Mouse (Mus musculus) brown adipose tissue, adult 24 weeks (tissue): ENCODE measurements at regions not wholly inside any gene's neighbourhood (a gene's known extent, or its start where the extent isn't known, plus 50 kb on each side); places are given as distances from the start of the nearest gene placed in this dataset.

Experiments
- H3K27ac ChIP-seq: fragments of 200-500 bp; replicated peaks from 2 replicates; pipeline ENCODE4 v1.5.1; 2012; ENCODE audit warnings: low read depth, mild to moderate bottlenecking, low read length
- H3K4me1 ChIP-seq: fragments of 200-500 bp; 2 replicates; pipeline ENCODE4 v1.6.1; 2012; ENCODE audit warnings: low read length, mixed read lengths; ENCODE audit not compliant: control insufficient read depth, insufficient read depth, insufficient read length
- H3K4me3 ChIP-seq: fragments of 200-500 bp; 2 replicates; pipeline ENCODE4 v1.5.1; 2012; ENCODE audit warnings: low read depth, mild to moderate bottlenecking, low read length, moderate library complexity; ENCODE audit not compliant: insufficient read depth

DNA sequence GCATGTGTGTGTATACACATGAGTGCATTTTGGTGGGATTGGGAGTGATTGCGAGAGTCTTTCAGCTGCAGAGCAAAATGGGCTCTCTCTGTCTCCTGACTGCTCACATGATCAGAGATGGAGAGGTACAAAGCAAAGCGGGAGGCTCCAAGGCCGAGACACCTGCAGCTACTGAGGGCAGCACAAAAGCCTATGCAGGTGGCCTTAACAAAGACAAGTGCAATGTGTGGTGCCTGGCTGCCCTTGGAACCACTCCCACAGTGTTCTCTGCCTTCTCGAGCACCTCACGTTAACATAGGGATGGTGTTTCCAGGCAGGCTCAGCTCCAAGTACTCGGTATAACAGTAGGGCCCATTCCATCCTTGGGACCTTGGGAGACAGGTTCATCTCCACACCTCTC lies 539.3 kb downstream of the Med13l start:
- Histone ChIP-seq H3K4me1 (peaks cover 3% of the 10 kb centered on the region; the same call in 1 of the 2 replicates), H3K27ac (no peak overlapping the region), H3K4me3 (no peak overlapping the region)

DNA sequence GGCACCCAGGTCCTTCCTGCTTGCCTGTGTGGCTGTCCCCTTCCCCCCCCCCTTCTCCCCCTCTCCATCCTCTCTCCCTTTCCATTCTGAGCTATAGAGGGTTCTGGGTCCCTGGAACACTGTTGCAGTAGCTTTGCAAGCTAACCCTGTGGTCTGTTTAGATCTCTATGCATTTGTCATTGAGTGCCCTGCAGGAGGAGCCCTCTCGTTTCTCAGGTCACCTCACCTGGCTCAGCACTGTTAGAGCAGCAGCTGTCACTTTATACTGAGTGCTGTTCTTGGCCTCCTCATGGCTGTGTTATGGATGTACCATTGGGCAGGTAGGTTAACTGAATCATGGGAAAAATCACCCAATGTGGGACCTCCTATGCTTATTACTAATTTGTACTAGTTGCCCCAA lies 543.0 kb downstream of the Med13l start:
- H3K4me3 ChIP-seq, result no peak overlapping the region
- no peak overlapping the region for H3K27ac ChIP-seq
- no peaks in the 10 kb centered on the region for H3K4me1 ChIP-seq

DNA sequence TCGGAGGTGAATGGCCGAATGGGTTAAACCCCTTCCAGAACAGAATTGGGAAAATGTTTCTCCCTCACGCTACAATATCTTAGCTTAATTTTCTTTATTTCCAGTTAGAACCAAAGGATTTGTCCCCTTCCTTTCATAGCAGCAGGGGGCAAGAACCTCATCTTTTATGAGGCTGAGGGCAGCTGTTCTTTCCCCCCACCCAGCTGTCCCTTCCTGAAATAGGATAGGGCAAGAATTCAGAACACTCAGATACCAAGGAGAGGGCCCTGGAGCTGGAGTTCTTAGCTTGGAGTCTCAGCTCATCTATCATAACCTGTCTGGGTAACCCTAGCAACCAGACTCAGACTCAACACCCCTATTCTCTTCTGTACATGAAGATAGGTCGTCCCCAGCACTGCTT lies 547.4 kb downstream of the Med13l start:
- Histone ChIP-seq H3K4me1 (0 out of 2 replicates have a peak, but pooled peaks cover under 1% of the 10 kb centered on the region), H3K27ac (no peak overlapping the region), H3K4me3 (no peak overlapping the region)

DNA sequence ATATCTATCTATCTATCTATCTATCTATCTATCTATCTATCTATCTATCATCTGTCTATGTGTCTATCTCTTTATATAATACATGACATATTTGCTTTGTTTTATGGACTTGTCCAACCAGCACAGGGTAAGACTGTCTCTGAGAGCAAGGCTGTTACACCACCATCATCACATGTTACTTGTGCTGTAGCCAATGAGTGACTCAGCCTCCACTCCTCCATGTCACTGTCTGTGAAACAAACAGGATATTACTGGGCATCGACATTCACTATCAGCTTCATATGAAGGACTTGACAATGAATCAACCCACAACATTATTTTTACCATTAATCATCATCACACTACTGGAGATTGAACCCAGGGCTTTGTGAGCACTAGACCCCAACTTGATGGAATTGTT lies 549.0 kb downstream of the Med13l start:
- 0 out of 2 replicates have a peak, but pooled peaks cover 3% of the 10 kb centered on the region for H3K4me1 ChIP-seq
- no peak overlapping the region for H3K4me3 ChIP-seq
- no peak overlapping the region for H3K27ac ChIP-seq

DNA sequence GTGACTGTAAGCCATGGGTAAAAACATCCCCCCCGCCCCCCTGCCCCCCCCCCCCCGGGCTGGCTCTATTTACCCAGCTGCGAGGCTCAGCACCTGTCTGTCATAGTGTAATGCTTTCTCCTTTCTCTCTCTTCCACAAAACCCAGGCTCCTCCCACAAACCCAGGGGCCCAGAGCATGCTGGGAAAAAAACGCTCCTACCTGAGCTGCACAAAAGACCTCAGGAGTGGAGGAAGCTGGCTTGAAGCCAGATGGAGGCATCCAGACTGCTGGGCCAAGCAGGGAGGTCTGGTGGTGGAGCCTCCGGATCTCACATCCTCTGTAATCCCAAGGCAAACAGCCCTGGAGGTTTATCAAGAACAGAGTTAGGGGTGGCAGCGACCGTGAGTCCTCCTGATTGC lies 553.6 kb downstream of the Med13l start:
- Histone ChIP-seq H3K4me3 (no peak overlapping the region), H3K4me1 (0 out of 2 replicates have a peak, but pooled peaks cover 3% of the 10 kb centered on the region), H3K27ac (no peak overlapping the region)

DNA sequence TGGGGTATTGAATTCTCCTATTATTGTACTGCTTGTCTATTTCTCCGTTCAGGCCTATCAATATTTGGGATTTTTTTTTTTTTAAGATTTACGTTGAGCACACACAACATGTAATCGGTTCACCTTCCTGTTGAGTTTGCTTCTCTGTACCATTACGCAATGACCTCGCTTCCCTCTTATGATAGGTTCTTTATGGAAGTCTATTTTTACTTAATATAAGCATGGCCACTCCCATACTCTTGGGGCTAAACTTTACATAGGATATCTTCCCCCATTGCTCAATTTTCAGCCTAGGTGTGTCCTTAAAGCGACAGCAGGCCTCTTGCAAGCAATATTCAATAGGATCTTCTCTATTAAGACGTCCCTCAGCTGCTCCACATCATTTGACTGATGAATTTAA lies 544.7 kb upstream of the Tbx3 start:
- no peak overlapping the region for H3K27ac ChIP-seq
- H3K4me3 ChIP-seq, result no peak overlapping the region
- peaks cover under 1% of the 10 kb centered on the region; the same call in 1 of the 2 replicates for H3K4me1 ChIP-seq

DNA sequence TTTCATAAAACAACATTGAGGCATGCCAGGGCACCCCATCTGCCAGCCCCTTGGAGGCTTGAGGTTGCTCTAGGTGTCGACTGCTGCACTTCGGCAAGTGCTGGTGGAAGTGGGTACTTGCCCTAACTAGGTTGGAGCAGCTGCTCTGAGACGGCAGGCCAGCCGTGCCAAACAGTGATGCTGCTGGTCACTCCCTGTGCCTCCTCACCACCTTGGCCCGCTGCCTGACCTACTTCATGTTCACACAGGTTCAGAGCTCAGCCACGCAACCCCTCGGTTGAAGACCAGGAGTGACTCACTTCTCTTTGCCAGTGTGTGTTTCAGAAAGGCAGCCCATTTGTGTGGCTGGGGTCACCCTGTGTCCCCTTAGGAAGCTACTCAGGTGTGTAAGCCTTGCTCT lies 540.3 kb upstream of the Tbx3 start:
- Histone ChIP-seq H3K4me3 (no peak overlapping the region), H3K27ac (no peak overlapping the region), H3K4me1 (peaks cover 2% of the 10 kb centered on the region; the same call in 1 of the 2 replicates)

DNA sequence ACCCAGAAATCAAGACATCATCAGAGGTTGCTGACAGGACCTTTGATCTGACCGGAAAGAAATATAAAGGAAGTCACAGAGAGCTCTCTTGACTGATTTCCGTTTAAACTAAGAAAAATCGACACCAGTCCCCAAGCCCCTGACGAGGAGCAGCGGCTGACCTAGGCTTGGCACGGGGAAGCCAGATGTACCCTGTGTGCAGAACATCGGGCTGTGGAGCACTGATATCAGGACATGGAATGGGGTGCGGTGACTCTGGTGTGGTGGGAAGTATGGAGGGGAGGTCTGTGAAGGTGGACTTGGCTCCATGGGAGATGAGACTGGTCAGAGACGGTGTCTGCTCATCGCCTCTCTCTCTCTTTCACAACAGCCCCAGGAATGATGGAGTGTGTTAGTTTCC lies 539.0 kb upstream of the Tbx3 start:
- Histone ChIP-seq H3K4me3 (no peak overlapping the region), H3K4me1 (peaks cover 2% of the 10 kb centered on the region; the same call in 1 of the 2 replicates), H3K27ac (no peak overlapping the region)

DNA sequence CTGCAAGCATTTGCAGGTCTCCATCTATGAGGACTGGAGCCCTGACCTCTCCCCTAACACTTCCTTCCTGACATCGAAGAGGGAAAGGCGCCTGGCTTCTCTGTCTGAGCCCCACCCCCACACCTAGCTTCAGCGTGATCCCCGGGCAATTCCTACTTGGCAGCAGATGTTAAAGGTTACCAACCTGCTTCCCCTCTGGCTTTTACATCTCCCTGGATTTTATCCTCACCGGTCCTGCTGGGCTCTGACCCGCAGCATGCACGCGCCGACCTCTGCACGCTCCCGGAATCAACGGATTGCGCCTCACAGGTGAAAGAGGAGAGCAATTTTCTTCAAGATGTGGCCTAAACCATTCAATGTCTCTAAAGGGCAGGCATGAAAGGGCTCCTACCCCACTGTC lies 537.1 kb upstream of the Tbx3 start:
- peaks cover 2% of the 10 kb centered on the region; the same call in 1 of the 2 replicates for H3K4me1 ChIP-seq
- no peak overlapping the region for H3K4me3 ChIP-seq
- H3K27ac ChIP-seq, result no peak overlapping the region

DNA sequence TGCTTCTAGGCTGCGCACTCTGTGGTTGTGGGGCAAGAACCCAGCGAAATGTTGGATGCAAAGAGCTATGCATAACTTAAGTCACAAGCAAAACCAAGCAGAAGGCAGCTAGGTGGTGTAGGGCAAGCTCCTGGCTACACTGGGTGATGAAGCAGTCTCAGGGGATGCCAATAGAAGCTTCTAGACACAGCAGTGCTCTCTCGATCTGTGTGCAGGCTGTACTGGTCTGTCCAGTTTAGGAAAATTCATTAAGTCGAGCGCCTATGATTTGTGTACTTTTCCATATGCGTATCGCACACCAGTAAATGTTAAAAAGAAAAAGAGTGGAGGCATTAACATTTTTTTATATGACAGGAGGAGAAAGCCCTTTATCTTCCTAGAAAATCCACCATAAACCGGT lies 533.6 kb upstream of the Tbx3 start:
- no peaks in the 10 kb centered on the region for H3K4me1 ChIP-seq
- H3K4me3 ChIP-seq, result no peak overlapping the region
- H3K27ac ChIP-seq, result no peak overlapping the region

DNA sequence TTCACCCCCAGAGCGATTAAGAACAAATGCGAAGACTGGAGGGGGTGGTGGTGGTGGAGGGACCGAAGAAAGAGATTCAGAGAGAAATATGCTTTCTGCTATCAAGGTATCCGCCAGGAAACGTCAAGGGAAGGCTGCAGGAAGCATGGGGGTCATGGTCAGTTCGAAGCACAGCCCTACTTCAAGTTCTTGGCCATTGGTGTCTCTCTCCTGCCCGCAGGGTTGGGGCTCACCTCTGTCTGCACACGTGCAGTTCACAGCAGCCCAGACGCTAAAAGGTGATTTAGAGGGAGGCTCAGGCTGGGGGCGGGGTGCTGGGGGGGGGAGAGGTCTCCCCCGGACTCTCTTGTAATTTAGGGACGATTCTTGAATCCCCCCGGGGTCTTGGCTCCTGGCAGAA lies 533.1 kb upstream of the Tbx3 start:
- no peak overlapping the region for H3K27ac ChIP-seq
- no peak overlapping the region for H3K4me3 ChIP-seq
- no peaks in the 10 kb centered on the region for H3K4me1 ChIP-seq

DNA sequence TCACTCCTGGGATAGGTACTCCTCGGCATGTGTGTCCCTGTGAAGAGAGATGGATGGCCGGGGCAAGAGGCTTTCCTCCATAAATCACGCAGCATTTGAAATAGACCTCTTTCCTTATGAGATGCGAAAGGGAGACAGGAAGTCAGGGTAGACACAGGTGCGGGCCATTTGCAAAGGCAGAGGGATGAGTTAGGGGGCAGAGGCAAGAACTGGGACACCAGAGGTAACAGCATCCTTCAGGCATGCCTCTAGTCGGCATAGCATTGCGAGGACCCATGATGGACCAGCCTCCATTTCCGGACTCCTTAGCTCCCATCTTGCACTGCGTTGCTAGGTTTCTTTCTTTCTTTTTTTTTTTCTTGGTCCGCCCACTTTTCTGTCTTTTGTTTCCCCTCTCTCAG lies 532.6 kb upstream of the Tbx3 start:
- H3K27ac ChIP-seq, result no peak overlapping the region
- H3K4me1 ChIP-seq, result no peaks in the 10 kb centered on the region
- no peak overlapping the region for H3K4me3 ChIP-seq

DNA sequence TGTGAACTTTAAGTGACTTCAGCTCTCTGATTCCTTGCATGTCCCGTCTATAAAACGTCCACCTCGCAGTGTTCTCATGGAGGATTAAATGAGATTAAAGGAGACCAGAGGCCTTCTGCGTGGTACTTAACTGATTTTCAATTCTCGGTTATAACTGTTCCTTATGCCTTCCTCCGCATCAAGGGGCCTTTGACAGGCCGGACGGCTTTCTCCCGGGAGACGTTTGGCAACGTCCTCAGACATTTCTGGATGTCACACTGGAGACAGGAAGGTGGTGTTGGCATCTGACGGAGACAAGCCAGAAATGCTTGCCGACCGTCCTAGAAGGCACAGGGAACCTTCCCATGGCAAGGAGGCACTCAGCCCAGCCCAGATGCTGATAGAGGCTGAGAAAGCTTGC lies 532.2 kb upstream of the Tbx3 start:
- no peak overlapping the region for H3K4me3 ChIP-seq
- no peaks in the 10 kb centered on the region for H3K4me1 ChIP-seq
- no peak overlapping the region for H3K27ac ChIP-seq

DNA sequence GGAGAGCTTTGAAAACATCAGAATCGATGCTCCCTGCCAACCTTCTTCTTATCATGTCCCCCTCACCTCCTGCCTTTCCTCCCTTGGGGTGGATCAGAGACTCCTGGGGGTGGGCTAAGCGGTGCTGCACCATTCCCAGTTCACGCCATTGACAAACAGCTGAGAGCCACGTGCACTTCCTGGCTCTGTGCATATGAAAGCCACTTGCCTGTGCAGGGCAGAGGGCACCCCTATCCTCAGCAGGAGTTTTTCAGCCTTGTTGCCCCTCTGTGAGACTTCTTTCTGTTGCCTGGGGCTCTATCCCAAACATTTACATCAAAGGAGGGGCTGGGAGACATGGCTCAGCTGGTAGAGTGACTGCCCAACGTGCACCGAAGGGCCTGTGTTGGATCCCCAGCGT lies 531.1 kb upstream of the Tbx3 start:
- Histone ChIP-seq H3K4me1 (no peaks in the 10 kb centered on the region), H3K4me3 (no peak overlapping the region), H3K27ac (no peak overlapping the region)

DNA sequence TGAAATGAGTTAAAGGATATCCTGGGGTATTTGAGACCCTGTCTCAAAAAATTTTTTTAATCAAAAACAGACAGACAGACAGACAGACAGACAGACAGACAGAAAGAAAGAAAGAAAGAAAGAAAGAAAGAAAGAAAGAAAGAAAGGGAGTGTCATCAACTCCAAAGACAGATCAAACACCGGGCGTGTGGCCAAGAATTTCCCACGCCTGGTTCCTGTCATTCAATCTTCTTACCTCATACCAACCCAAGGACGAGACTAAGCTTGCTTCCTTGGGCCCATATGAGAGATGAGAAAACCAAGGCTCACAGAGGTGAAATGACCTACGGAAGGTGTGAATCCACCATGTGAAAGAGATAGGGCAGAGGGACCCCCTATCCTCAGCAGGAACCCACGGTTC lies 530.7 kb upstream of the Tbx3 start:
- no peaks in the 10 kb centered on the region for H3K4me1 ChIP-seq
- H3K27ac ChIP-seq, result no peak overlapping the region
- no peak overlapping the region for H3K4me3 ChIP-seq

DNA sequence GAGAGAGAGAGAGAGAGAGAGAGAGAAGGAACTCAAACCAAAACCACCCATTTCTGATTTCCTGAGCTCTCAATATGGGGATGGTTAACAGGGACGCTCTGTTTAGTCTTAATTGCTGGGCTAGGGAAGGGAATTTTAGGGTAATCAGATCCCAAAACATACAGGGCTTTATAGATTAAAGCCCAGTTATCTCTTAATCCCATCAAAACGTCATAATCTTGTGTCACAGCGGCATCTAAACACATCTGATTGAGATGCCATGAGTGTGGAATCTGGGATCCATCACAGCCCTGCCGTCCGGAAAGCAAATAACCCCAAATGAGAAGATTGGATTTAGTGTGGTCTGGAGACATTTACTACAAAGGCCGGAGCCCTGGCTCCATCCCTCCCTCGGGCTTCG lies 527.1 kb upstream of the Tbx3 start:
- no peak overlapping the region for H3K27ac ChIP-seq
- H3K4me1 ChIP-seq, result no peaks in the 10 kb centered on the region
- H3K4me3 ChIP-seq, result no peak overlapping the region
